Mouse (Mus musculus): ENCODE data around the gene Abcb4.
"Not testable (repeated sequence)": the region's sequence is repeated elsewhere in the genome, so short reads cannot be mapped to it uniquely, and the experiment has no call there.

Abcb4 gene

GRCm38 (mm10) chr5:8893300-8894103 is at the start of gene Abcb4:
TSS of gene Abcb4 (plus strand) at chr5:8893717.
- peak; percentile 90 for DNase-seq

DNA sequence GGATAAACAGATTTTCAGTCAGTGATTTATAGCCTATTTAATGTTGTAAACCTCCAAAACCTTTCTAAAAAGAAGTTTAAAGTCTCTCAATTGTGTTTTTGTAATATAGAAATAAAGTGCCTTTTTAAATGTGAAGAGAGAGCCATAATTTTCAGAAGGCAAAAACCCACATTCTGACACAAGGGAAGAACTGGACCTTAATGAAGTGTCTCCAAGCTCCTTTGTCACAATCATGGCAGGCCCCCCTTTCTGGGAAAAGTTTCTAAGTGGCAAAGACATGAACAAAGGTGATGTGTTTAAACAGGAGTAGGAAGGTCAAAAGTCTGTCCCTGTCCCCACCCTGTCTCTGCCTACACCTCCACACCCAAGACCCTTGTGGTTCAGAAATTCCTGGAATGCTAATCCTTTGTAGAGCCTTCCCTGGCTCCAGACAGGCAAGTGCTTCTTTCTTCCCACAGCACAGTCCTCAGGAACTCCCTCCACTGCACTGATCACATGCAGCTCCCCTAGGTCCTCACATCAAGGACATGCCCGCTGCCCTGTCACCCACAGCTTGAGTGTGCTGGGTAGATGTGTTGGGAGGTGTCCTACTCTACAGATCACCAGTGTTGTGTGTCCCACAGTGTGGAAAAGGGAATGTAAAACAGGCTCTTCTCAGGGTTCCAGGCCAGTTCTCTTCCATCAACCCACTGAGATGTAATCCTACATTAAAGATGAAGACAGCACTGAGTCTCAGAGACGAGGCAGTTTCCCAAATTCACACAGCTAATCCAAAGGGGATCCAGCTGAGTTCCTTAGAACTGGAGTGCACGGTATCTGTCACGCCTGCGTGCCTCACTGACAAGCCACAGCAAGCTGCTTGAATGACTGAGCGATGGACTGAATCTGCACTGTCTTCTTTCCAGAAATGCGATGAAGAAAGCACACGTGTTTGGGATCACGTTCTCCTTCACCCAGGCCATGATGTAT is 44.6 kb upstream of the Abcb4 start:
- not testable (repeated sequence) for DNase-seq

- DNase-seq: no peak
Measured at GRCm38 (mm10) chr5:8850851-8851250, 42.7 kb upstream of the Abcb4 start.

GRCm38 (mm10) chr5:8857201-8857600 is 36.3 kb upstream of the Abcb4 start:
- DNase-seq: no peak

DNA sequence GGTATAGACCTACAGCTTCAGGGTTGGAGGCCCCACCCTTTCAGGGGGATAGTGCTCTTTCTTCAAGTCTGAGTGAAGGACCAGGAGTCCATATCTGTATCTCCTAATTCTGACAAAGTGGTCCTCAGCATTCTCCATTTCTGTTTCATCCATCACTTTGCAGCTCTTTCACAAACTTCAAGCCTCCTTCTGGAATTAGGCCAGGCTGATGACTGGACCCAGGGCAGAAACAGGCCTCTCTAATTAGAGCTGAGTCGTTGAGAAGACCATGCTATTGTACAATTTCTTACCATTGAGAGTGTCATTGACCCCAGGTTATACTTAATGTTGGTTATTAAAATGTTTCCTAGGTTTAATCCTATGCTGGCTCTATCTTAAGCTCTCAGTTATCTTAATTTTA is 31.7 kb upstream of the Abcb4 start:
- DNase-seq: no peak

- DNase-seq: no peak
Measured at GRCm38 (mm10) chr5:8863580-8864337, 29.8 kb upstream of the Abcb4 start.

GRCm38 (mm10) chr5:8865630-8866029 is 27.9 kb upstream of the Abcb4 start:
- not testable (repeated sequence) for DNase-seq

- no peak for DNase-seq
Measured at GRCm38 (mm10) chr5:8866366-8866765, 27.2 kb upstream of the Abcb4 start.

DNA sequence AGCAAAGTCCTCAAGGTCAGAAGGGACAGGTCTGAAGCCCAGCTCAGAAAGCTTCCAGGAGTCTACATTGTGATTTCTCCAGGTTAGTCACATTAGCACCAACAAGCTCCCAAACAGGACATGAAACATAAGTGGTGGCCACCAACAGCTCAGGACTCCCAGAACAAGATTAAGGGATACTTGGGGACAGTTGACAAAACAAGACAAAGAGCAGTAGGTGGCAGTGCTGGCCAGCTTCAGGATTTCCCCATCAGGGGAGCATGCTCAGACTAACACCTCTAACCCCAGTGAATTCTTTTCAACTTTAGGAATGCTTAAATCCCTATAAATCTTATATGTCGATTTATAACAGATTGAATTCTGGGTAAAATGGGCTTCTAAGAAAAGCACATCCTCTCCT is 25.5 kb upstream of the Abcb4 start:
- DNase-seq: peak; percentile 54

DNA sequence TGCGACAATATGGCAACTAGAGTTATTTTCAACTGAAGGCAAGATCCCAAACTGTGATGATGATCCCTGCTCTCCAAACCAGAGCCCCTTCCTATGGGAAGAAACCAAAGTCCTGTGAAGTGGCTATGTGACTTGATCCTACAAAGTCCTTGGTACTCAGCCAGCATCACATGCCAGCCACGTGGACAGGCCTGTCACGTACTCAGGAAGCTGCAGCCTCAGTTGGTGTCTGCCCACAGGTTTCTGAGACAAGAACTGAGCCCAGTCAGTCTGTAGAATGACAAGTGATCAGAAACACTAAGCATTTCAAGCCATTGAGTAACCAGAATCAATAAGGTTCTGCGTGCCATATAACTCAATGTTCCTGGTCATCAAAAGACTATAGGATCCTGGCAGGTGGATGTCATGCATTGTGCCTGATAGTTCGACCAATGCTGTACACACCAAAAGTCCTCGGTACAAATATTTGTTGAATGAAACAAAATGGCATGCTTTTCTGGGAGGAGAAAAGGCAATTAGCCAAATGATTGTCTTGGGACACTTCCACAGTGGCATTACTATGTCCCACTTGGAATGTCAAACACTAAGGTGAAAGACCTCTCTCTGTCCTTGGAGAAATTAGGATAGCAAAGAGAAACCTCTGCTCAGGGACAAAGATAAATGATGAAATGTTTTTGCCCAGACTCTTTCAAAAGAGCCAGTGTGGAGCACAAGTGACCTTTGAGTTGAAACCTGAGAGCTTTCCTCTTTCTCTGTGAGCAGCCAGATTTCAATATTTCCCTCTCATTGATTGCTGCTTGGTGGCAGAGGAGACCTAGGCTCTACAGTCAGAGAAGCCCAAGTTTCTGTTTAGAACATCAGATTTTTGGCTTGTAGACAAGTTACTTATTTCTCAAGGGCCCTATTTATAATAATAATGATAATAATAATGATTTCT is 20.3 kb upstream of the Abcb4 start:
- no peak for DNase-seq

GRCm38 (mm10) chr5:8877086-8877485 is 16.4 kb upstream of the Abcb4 start:
- no peak for DNase-seq

- DNase-seq: no peak
Measured at GRCm38 (mm10) chr5:8877800-8878199, 15.7 kb upstream of the Abcb4 start.

DNA sequence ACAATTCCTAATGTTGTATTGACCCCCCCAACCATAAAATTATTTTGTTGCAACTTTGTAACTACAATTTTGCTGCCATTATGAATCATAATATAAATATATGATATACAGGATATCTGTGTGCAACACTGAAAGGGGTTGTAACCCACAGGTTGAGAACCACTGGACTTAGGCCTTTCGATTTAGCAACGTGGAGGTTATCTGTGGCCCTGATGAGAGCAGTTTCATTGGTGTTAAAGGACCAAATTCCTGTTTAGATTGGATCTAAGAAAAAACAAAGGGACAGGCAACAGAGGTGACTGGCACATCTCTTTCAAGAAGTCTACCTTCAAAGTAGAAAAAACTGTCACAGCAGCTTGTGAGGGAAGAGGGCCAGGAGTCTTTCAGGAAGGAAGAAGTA is 7.7 kb upstream of the Abcb4 start:
- no peak for DNase-seq

DNA sequence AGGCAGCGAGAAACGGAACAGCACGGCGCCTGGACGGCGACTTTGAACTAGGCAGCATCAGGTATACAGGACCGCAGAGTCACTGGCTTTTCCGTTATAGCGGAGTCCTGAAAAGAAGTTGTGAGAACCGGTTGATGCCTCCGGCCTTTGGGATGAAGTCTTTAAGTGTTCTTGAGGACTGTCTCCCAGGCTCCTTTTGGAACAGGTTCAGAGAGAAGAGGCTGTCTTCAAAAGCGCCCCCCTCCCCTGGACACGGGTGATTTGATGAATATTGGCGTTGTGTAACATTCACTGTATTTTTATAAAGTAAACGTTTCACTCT is 548 bp downstream of the Abcb4 start:
- no peak for DNase-seq

DNA sequence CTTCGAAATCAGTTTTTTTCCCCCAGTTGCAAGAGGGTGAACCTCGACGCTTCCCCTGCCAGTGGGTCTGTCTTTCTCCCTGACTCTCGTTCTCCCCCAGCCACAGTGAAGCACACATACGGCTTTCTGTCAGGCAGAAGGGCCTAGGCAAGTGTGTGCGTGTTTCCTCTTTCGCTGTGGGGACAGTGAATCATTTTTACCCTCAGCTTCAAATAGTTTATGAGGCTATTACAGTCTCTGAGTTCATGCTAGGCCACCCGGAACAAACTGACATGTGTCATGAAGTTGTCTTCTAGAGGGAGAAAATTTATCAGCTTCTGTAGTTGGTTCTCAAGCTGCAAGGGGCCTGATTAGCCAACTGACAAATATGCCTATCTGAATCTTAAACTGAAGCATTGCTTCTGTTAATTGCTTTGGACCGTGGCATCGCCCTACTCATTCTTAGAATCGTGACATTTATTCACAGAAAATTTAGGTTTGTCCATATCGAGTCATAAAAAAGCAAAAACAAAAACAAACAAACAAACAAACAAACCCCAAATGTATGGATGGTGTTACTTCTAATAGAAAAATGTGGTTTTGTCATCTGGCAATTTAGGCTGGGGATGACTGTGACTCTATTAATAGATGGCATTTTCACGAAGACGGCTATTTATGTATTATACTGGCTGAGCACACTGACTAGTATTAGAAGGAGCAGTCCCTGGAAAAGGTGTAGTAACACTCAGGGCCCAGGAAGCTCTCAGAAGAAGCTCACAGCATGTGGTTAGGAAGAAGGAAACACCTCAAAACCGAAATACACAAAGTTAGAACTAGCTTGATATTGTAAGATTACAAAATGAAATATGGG is 1.3 kb downstream of the Abcb4 start:
- DNase-seq: peak; percentile 67

GRCm38 (mm10) chr5:8896198-8896597 is 2.7 kb downstream of the Abcb4 start:
- DNase-seq: no peak

DNA sequence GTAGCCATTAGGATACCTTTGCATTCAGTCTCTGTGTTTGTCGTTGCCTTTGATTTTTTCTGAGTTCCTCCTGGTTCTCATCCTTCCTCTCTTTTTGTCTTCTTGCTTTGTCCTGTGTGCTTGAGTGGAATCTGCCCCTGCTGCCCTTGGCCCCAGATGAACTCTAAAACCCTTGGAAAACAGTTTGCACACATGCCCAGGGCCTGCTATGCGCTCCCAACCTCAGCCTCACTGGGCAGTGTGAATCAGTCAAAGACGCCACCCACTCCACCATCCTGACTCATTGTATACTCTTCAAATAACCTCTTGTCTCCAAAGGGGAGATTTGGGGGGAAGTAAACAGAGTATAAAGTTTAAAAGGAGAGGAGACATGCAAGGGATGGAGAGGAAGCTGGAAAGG is 4.7 kb downstream of the Abcb4 start:
- DNase-seq: no peak

DNA sequence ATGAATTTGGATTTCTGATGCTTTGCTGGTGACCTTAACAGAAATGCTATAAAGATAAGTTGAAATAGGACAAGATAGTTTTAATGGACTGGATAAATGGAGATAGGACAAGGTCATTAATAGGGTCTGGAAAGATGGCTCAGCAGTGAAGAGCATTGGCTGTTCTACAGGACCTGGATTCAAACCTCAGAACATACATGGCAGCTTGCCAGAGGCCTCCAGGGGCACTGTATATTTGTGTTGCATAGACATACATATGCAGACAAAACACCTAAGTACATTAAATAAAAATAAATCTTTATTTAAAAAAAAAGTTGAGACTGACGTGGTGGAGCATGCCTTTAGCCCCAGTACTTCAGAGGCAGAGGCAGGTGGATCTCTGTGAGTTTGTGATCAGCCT is 7.5 kb downstream of the Abcb4 start:
- DNase-seq: no peak

- DNase-seq: no peak
Measured at GRCm38 (mm10) chr5:8902141-8902817, 8.8 kb downstream of the Abcb4 start.

DNA sequence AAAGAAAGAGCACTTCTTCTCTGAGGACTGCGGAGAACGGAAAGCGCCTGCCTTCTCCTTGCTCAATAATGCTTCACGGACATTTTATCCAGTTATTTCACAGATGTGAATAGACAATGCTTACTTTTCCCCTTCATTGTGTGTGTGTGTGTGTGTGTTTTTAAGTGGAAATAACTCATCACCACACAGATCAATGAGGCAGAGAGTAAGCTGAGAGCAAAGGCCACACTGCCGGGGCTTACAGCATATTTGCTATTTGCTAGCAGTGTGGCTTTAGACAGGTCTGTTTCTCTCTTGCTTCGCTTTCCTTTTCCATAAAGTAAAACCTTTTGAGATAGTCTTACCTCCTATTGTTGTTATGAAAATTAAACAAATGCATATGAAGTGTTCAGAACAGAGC is 11.0 kb downstream of the Abcb4 start:
- no peak for DNase-seq

All from liver (tissue).